Mouse (Mus musculus) intestine, postnatal 0 days (tissue): ENCODE measurements around the gene Dmbx1. TPM values are rescaled to one million over a fixed set of nuclear protein-coding genes. Genes with fewer than 3 reads are reported as not detected.
A peak's percentile ranks its signal among the peaks of the same experiment; 100 is the strongest.

ENCODE experiments used
- ATAC-seq: fragments of 200-750 bp; cut with Nextera tagmentation; 2 replicates; pipeline ENCODE4 v1.8.0; 2017; ENCODE audit warnings: mild to moderate bottlenecking, moderate TSS enrichment, moderate library complexity
- H3K27ac ChIP-seq: fragments of 300-500 bp; sonication (generic); 2 replicates; pipeline ENCODE4 v1.5.1; 2014; ENCODE audit warnings: mild to moderate bottlenecking, low read depth, low read length, moderate library complexity
- H3K27me3 ChIP-seq: fragments of 300-500 bp; sonication (generic); replicated peaks from 2 replicates; pipeline ENCODE4 v1.6.1; 2014; ENCODE audit warnings: low read length, mixed read lengths; ENCODE audit not compliant: control insufficient read depth, insufficient read depth
- H3K36me3 ChIP-seq: fragments of 300-500 bp; sonication (generic); 2 replicates; pipeline ENCODE4 v1.6.1; 2014; ENCODE audit warnings: mild to moderate bottlenecking, moderate library complexity; ENCODE audit not compliant: control insufficient read depth, insufficient read depth
- H3K4me1 ChIP-seq: fragments of 300-500 bp; sonication (generic); replicated peaks from 2 replicates; pipeline ENCODE4 v1.6.1; 2014; ENCODE audit warnings: antibody characterized with exemption, low read length, mixed read lengths; ENCODE audit not compliant: control insufficient read depth, insufficient read depth
- H3K4me2 ChIP-seq: fragments of 300-500 bp; sonication (generic); replicated peaks from 2 replicates; pipeline ENCODE4 v1.6.1; 2014; ENCODE audit warnings: low read depth, mild to moderate bottlenecking, moderate library complexity
- H3K4me3 ChIP-seq: fragments of 300-500 bp; sonication (generic); 2 replicates; pipeline ENCODE4 v1.5.1; 2014; ENCODE audit warnings: low read depth, low read length
- H3K9ac ChIP-seq: fragments of 300-500 bp; sonication (generic); 2 replicates; pipeline ENCODE4 v1.6.1; 2014; ENCODE audit warnings: mild to moderate bottlenecking, low read depth, low read length
- H3K9me3 ChIP-seq: fragments of 300-500 bp; sonication (generic); 2 replicates; pipeline ENCODE4 v1.6.1; 2016; ENCODE audit warnings: mixed run types; ENCODE audit not compliant: control insufficient read depth
- CTCF ChIP-seq: sonication (generic); IDR thresholded peaks from 2 replicates; pipeline ENCODE4 v1.5.1; 2016; ENCODE audit warnings: low read depth, mild to moderate bottlenecking, control low read depth, antibody characterized with exemption, moderate library complexity
- WGBS: fragments of 180-500 bp; shearing (Covaris S2); extraction: QIAGEN DNeasy Blood & Tissue Kit; methylation state at CpG from one replicate; pipeline ENCODE4 v1.1.7; 2014; 5-methylcytosine and 5-hydroxymethylcytosine counted together
- polyA plus RNA-seq: library from polyadenylated mRNA; unstranded; fragments of >200 nt; fragmentation: Nextera tagmentation; extraction: Ambion mirVana; gene quantifications from 2 replicates; pipeline ENCODE4 v1.2.1, GENCODE M21; 2015

Gene Dmbx1
- polyA plus RNA-seq, 1 experiment from 2014 or later, result not detected

DNA sequence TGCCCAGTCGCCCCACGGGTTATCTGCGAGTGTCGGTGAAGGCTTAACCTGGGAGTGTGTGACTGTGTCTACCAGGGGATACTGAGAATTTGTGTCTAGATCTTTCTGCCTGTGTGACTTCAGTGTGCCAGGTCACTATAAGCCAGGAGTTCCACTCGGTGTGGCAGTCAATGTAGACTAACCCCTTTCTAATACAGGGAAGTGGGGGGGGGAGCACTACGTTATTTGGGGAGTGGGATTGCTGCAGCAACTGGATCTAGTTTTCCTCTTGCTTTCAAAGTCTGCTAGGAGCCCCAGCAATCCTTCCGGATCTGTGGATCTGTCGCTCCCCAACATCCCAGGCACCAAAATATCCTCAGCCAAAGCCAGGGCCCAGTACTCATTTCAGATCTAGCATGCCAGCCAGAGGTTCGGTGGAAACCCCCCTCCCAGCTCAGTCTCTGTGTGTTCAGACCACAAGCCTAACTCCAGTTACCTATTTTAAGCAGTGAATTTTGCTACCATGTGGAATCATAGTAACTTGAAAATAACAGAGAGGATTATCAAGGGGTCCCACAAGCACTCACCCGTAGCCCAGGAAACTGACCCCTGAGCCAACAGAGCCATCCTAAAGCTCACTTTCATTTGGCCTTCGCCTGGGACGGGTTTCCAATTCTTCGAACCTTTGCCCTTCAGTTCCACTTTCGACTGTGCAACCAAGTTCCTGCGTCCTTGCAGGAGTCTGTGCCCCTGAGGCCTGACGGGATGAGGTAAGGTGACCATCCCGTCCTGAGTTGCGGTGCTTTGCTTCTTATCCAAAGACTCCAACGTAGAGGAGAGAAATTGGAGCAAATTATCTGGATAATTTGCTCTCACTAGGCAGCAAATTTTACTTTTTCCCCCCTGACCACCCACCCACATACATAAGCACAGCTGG lies 2.4 kb downstream of the Dmbx1 start:
- 0 out of 2 replicates have a peak overlapping the region, but pooled peaks have one; percentile 4 for H3K4me3 ChIP-seq
- H3K9ac ChIP-seq, result no peak overlapping the region
- peaks cover 98% of the 10 kb centered on the region for H3K27me3 ChIP-seq
- no peaks in the 10 kb centered on the region for H3K36me3 ChIP-seq
- H3K4me2 ChIP-seq, result no peak overlapping the region
- H3K27ac ChIP-seq, result no peak overlapping the region
- no peaks in the 10 kb centered on the region for H3K9me3 ChIP-seq
- 6% methylated on average over 19 of the region's 19 CpGs for WGBS
- TF ChIP-seq CTCF, result no peak
- no peak; the same call in 1 of the 2 replicates for ATAC-seq
- no peaks in the 10 kb centered on the region for H3K4me1 ChIP-seq

DNA sequence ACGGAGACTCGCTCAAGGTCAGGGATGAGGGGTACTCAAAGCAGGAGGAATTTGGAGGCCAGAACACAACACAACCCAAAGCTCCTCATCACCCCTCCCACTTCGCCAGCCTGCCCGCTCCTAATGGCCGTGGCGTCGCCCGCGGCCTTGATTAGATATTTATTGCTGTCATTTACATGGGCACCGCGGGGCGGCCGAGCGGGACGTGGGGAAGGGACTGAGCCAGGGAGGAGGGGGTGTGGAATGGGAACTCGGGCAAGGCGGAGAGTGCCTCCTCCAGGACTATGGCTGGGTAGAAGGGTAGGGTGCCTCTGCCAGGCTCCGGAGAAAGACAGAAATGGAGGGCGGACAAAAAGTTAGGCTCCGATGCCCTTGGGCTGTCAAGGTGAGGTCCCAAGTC lies 3.1 kb downstream of the Dmbx1 start:
- H3K9me3 ChIP-seq, result no peaks in the 10 kb centered on the region
- no peak overlapping the region for H3K9ac ChIP-seq
- WGBS, result 1% methylated on average over 20 of the region's 20 CpGs
- H3K4me1 ChIP-seq, result no peaks in the 10 kb centered on the region
- peaks cover 98% of the 10 kb centered on the region for H3K27me3 ChIP-seq
- H3K27ac ChIP-seq, result no peak overlapping the region
- peak overlapping the region; percentile 18; the same call in 1 of the 2 replicates for H3K4me2 ChIP-seq
- H3K4me3 ChIP-seq, result peak overlapping the region; percentile 16; the same call in 1 of the 2 replicates
- TF ChIP-seq CTCF, result no peak
- no peaks in the 10 kb centered on the region for H3K36me3 ChIP-seq
- no peak; the same call in 1 of the 2 replicates for ATAC-seq

DNA sequence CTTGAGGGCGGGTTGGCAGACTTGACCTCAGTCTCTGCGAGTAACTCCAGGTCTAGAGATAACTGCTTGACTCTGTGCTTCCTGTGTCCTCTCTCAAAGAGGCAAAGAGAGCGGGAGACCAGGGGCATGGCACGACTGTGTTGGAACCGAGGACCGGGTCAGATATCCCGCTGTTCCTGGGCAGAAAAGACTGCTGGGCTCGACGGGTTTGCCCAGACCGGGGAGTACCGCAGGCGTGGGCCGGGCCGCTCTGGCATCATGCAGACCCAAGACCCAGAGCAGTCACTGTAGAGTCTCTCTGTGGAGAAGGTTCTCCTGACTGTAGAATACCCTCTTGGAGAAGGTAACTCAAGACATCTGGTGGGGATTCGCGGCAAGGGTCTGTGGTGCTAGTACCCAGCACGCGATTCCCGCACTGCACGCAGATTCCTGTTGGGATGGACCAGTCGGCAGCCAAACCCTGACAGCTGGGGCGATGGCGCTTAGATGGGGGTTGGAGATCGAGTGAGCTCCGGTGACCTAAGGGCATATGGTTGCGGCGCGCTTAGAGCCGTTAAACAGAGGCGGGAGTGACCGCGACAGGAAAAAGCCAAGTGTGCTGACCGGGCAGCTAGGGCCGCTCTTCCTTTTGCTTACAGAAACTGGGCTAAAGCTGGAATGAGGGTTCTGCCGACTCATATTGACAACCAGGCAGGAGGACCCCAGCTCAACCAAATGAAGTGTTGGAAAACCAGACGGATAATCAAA lies 3.7 kb downstream of the Dmbx1 start:
- no peak overlapping the region for H3K27ac ChIP-seq
- ATAC-seq, result no peak
- H3K9me3 ChIP-seq, result no peaks in the 10 kb centered on the region
- peaks cover 98% of the 10 kb centered on the region for H3K27me3 ChIP-seq
- WGBS, result 1% methylated on average over 36 of the region's 36 CpGs
- H3K4me3 ChIP-seq, result no peak overlapping the region; the same call in 1 of the 2 replicates
- H3K4me1 ChIP-seq, result no peaks in the 10 kb centered on the region
- TF ChIP-seq CTCF, result no peak
- H3K4me2 ChIP-seq, result peak overlapping the region; percentile 18; the same call in 1 of the 2 replicates
- H3K36me3 ChIP-seq, result no peaks in the 10 kb centered on the region
- no peak overlapping the region for H3K9ac ChIP-seq

DNA sequence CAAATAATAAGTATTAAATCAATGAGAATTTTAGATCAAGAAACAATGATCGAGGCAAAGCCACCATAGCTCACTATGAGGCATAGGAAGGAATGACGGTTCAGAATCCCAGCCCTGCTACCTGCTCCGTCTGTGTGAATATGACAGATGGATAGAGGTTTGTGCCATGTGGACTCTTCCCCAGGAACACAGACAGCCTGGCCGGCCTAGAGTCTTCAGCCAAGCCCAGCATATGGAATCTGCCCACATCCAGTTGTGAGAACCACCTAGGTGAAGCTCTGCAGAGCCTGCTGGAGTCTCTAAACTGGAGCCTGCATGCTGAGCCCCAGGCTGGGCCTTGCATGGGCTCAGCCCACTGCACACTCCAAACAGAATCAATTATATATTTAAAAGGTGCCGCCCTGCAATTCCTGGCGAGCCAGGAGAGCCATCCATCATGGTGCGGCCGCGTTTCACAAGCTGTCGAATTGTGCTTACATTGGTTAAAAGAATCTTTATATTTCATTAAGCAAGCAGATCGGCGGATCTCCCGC lies 8.1 kb downstream of the Dmbx1 start:
- no peaks in the 10 kb centered on the region for H3K9me3 ChIP-seq
- TF ChIP-seq CTCF, result no peak
- peaks cover 88% of the 10 kb centered on the region for H3K27me3 ChIP-seq
- no peak overlapping the region for H3K4me3 ChIP-seq
- WGBS, result 52% methylated on average over 13 of the region's 13 CpGs
- H3K36me3 ChIP-seq, result no peaks in the 10 kb centered on the region
- ATAC-seq, result no peak
- no peak overlapping the region for H3K9ac ChIP-seq
- no peak overlapping the region for H3K4me2 ChIP-seq
- H3K27ac ChIP-seq, result no peak overlapping the region
- H3K4me1 ChIP-seq, result no peaks in the 10 kb centered on the region

DNA sequence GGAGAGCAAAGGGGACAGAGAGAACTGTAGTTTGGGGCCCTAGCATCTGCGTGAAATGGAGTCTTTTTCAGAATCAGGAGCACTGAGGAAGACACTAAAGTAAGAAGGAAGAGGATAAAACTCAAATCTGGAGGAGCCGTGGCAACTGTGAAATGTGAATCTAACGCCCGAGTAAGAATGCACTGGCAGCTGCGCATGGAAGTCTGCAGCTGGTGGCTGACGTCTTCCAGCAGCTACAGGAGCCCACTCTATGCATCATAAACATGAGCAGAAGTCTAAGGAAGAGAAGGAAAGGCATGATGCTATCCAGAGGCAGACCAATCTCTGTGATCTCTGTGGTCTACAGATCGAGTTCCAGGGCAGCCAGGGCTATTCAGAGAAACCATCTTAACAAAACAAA lies 12.1 kb downstream of the Dmbx1 start:
- H3K27me3 ChIP-seq, result peaks cover 53% of the 10 kb centered on the region
- H3K9me3 ChIP-seq, result no peaks in the 10 kb centered on the region
- H3K36me3 ChIP-seq, result no peaks in the 10 kb centered on the region
- no peaks in the 10 kb centered on the region for H3K4me1 ChIP-seq
- WGBS, result 45% methylated on average over 7 of the region's 7 CpGs
- H3K9ac ChIP-seq, result no peak overlapping the region
- H3K27ac ChIP-seq, result no peak overlapping the region
- H3K4me2 ChIP-seq, result no peak overlapping the region
- no peak for TF ChIP-seq CTCF
- no peak for ATAC-seq
- no peak overlapping the region for H3K4me3 ChIP-seq

DNA sequence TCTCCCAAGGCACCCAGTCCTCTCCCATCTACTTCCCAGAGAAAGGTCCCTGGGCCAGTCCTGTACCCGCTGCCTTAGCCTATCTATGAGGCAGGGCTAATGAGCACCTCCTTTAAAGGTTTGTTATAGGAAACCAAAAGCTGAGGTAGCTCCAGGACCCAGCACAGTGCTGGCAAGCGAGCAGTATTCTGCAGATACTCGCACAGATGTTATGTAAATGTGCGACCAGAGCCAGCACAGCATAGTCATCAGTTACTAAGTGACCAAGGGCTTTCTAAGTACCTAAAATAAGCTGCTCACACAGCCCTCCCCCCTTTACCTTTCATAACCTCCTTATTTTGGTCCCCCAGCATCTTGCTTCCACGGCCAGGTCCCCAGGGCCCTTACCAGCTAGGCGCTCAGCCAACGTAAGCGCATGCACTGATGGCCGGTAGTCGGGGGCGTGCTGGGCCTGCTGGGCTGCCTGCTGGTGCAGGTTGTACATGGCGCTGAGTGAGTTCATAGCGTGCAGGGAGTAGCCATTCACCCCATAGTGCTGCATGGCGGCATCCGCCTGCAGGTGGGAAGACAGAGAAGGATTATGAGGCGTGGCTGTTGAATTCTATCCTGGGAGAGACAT lies 16.4 kb downstream of the Dmbx1 start:
- no peaks in the 10 kb centered on the region for H3K9me3 ChIP-seq
- no peak for ATAC-seq

More for the DNA sequence above, 16.4 kb downstream of the Dmbx1 start:
- Histone ChIP-seq H3K4me1 (no peaks in the 10 kb centered on the region), H3K27me3 (peaks cover 14% of the 10 kb centered on the region), H3K4me3 (no peak overlapping the region), H3K4me2 (no peak overlapping the region), H3K9ac (no peak overlapping the region), H3K36me3 (no peaks in the 10 kb centered on the region), H3K27ac (no peak overlapping the region)
- no peak for TF ChIP-seq CTCF
- WGBS, result 75% methylated on average over 16 of the region's 16 CpGs
